Mouse (Mus musculus) brown adipose tissue, adult 24 weeks (tissue): ENCODE measurements around the gene 4921509C19Rik. TPM values are rescaled to one million over a fixed set of nuclear protein-coding genes. Genes with fewer than 3 reads are reported as not detected.
"Not testable (repeated sequence)": the region's sequence is repeated elsewhere in the genome, so short reads cannot be mapped to it uniquely, and the experiment has no call there.

Experiments
- H3K27ac ChIP-seq: fragments of 200-500 bp; replicated peaks from 2 replicates; pipeline ENCODE4 v1.5.1; 2012; ENCODE audit warnings: low read depth, mild to moderate bottlenecking, low read length
- H3K4me1 ChIP-seq: fragments of 200-500 bp; 2 replicates; pipeline ENCODE4 v1.6.1; 2012; ENCODE audit warnings: low read length, mixed read lengths; ENCODE audit not compliant: control insufficient read depth, insufficient read depth, insufficient read length
- H3K4me3 ChIP-seq: fragments of 200-500 bp; 2 replicates; pipeline ENCODE4 v1.5.1; 2012; ENCODE audit warnings: low read depth, mild to moderate bottlenecking, low read length, moderate library complexity; ENCODE audit not compliant: insufficient read depth
- polyA plus RNA-seq: library from polyadenylated mRNA; stranded (reverse); fragments of >200 nt; gene quantifications from 2 replicates; pipeline ENCODE4 v1.2.4, GENCODE M21; 2012; ENCODE audit not compliant: missing spikeins, insufficient read depth, insufficient read length

The 4921509C19Rik gene
- polyA plus RNA-seq: not detected in 2 replicates

GRCm38 (mm10) chr2:151476053-151476452 lies at the start of gene 4921509C19Rik:
Gene 4921509C19Rik (minus strand): TSS chr2:151476153.
- H3K4me3 ChIP-seq, H3K4me1 ChIP-seq, H3K27ac ChIP-seq: not testable (repeated sequence)

- Histone ChIP-seq H3K4me1 (no peaks in the 10 kb centered on the region), H3K27ac (no peak overlapping the region), H3K4me3 (no peak overlapping the region)
These were observed 49.6 kb upstream of the 4921509C19Rik start for GRCm38 (mm10) chr2:151525520-151525919.

GRCm38 (mm10) chr2:151524324-151525041 lies 48.5 kb upstream of the 4921509C19Rik start:
- Histone ChIP-seq H3K4me3 (no peak overlapping the region), H3K4me1 (no peaks in the 10 kb centered on the region), H3K27ac (no peak overlapping the region)

- no peaks in the 10 kb centered on the region for H3K4me1 ChIP-seq
- no peak overlapping the region for H3K27ac ChIP-seq
- H3K4me3 ChIP-seq: no peak overlapping the region
These were observed 43.0 kb upstream of the 4921509C19Rik start for GRCm38 (mm10) chr2:151519000-151519399.

GRCm38 (mm10) chr2:151513525-151514285 lies 37.8 kb upstream of the 4921509C19Rik start:
- peaks cover 4% of the 10 kb centered on the region; the same call in 1 of the 2 replicates for H3K4me1 ChIP-seq
- H3K4me3 ChIP-seq: no peak overlapping the region
- no peak overlapping the region for H3K27ac ChIP-seq

- no peak overlapping the region for H3K4me3 ChIP-seq
- no peak overlapping the region for H3K27ac ChIP-seq
- peaks cover 4% of the 10 kb centered on the region; the same call in 1 of the 2 replicates for H3K4me1 ChIP-seq
These were observed 36.2 kb upstream of the 4921509C19Rik start for GRCm38 (mm10) chr2:151512199-151512598.

- H3K4me3 ChIP-seq: no peak overlapping the region
- H3K27ac ChIP-seq: no peak overlapping the region
- H3K4me1 ChIP-seq: no peaks in the 10 kb centered on the region
These were observed 28.3 kb upstream of the 4921509C19Rik start for GRCm38 (mm10) chr2:151504226-151504625.

- Histone ChIP-seq H3K4me3 (no peak overlapping the region), H3K27ac (no peak overlapping the region), H3K4me1 (no peaks in the 10 kb centered on the region)
These were observed 24.6 kb upstream of the 4921509C19Rik start for GRCm38 (mm10) chr2:151500442-151501007.

GRCm38 (mm10) chr2:151498358-151498757 lies 22.4 kb upstream of the 4921509C19Rik start:
- H3K4me1 ChIP-seq: no peaks in the 10 kb centered on the region
- no peak overlapping the region for H3K27ac ChIP-seq
- H3K4me3 ChIP-seq: no peak overlapping the region

GRCm38 (mm10) chr2:151494035-151494803 lies 18.3 kb upstream of the 4921509C19Rik start, which contains the start of gene Nsfl1c:
Gene Nsfl1c (plus strand): TSS chr2:151494182.
- peak within 1 kb of the TSS; percentile 58 for H3K27ac ChIP-seq
- H3K4me3 ChIP-seq: peak within 1 kb of the TSS; percentile 87
- no peaks in the 10 kb centered on the region for H3K4me1 ChIP-seq

GRCm38 (mm10) chr2:151486496-151486895 lies 10.5 kb upstream of the 4921509C19Rik start:
- no peak overlapping the region for H3K4me3 ChIP-seq
- H3K4me1 ChIP-seq: no peaks in the 10 kb centered on the region
- no peak overlapping the region for H3K27ac ChIP-seq

- not testable (repeated sequence) for H3K4me1 ChIP-seq, H3K27ac ChIP-seq, H3K4me3 ChIP-seq
These were observed 41.0 kb downstream of the 4921509C19Rik start for GRCm38 (mm10) chr2:151434971-151435370.

GRCm38 (mm10) chr2:151434203-151434602 lies 41.8 kb downstream of the 4921509C19Rik start:
- not testable (repeated sequence) for H3K4me3 ChIP-seq, H3K4me1 ChIP-seq, H3K27ac ChIP-seq
